Mouse (Mus musculus): ENCODE results near the gene Gm5741. TPM values are rescaled to one million over a fixed set of nuclear protein-coding genes. Genes with fewer than 3 reads are reported as not detected.

Gm5741 gene
- polyA plus RNA-seq, 1 experiment = 1.4 TPM

- no peak overlapping the region for H3K27ac ChIP-seq (ENCODE audit: insufficient read depth, low read depth, low read length)
- no peak overlapping the region for H3K4me3 ChIP-seq (ENCODE audit: low read depth, low read length)
- 18% methylated on average over 2 of the region's 2 CpGs for WGBS
- H3K36me3 ChIP-seq (ENCODE audit: control insufficient read depth, insufficient read depth, low read length) = peaks cover 3% of the 10 kb centered on the region; the same call in 1 of the 2 replicates
- H3K27me3 ChIP-seq (ENCODE audit: control insufficient read depth, insufficient read depth, low read length) = no peaks in the 10 kb centered on the region
- peaks cover 13% of the 10 kb centered on the region for H3K4me1 ChIP-seq (ENCODE audit: control insufficient read depth, insufficient read depth, insufficient read length, low read length)
- TF ChIP-seq CTCF (IDR thresholded peaks at IDR 0.05; ENCODE audit: extremely low read depth, insufficient read length, insufficient replicate concordance, low read depth, low read length) = no peak
- no peak for TF ChIP-seq POLR2A (IDR thresholded peaks at IDR 0.05; ENCODE audit: low read depth, low read length)
These were observed 2.6 kb downstream of the Gm5741 start for GRCm38 (mm10) chr8:85065213-85065612.

GRCm38 (mm10) chr8:85062603-85063002 lies 5.2 kb downstream of the Gm5741 start:
- TF ChIP-seq POLR2A (IDR thresholded peaks at IDR 0.05; ENCODE audit: low read depth, low read length) (no peak), CTCF (IDR thresholded peaks at IDR 0.05; ENCODE audit: extremely low read depth, insufficient read length, insufficient replicate concordance, low read depth, low read length) (no peak)
- 95% methylated on average over 4 of the region's 4 CpGs for WGBS

GRCm38 (mm10) chr8:85059879-85060616 lies 7.7 kb downstream of the Gm5741 start, which contains the start of gene Fbxw9:
Gene Fbxw9 (plus strand): TSS chr8:85060055.
- peaks cover 10% of the 10 kb centered on the region for H3K4me1 ChIP-seq (ENCODE audit: control insufficient read depth, insufficient read depth, insufficient read length, low read length)
- TF ChIP-seq CTCF (IDR thresholded peaks at IDR 0.05; ENCODE audit: extremely low read depth, insufficient read length, insufficient replicate concordance, low read depth, low read length) (no peak), POLR2A (IDR thresholded peaks at IDR 0.05; ENCODE audit: low read depth, low read length) (no peak)
- H3K27me3 ChIP-seq (ENCODE audit: control insufficient read depth, insufficient read depth, low read length) = no peaks in the 10 kb centered on the region
- WGBS = under 1% methylated on average over 53 of the region's 53 CpGs
- H3K4me3 ChIP-seq (ENCODE audit: low read depth, low read length) = peak within 1 kb of the TSS; percentile 97
- H3K36me3 ChIP-seq (ENCODE audit: control insufficient read depth, insufficient read depth, low read length) = peaks cover 16% of the 10 kb centered on the region
- H3K27ac ChIP-seq (ENCODE audit: insufficient read depth, low read depth, low read length) = peak within 1 kb of the TSS; percentile 8; the same call in 1 of the 2 replicates

More at GRCm38 (mm10) chr8:85062603-85063002, 5.2 kb downstream of the Gm5741 start:
- Histone ChIP-seq H3K27me3 (ENCODE audit: control insufficient read depth, insufficient read depth, low read length) (no peaks in the 10 kb centered on the region), H3K4me1 (ENCODE audit: control insufficient read depth, insufficient read depth, insufficient read length, low read length) (peaks cover 13% of the 10 kb centered on the region), H3K36me3 (ENCODE audit: control insufficient read depth, insufficient read depth, low read length) (0 out of 2 replicates have a peak, but pooled peaks cover 3% of the 10 kb centered on the region), H3K4me3 (ENCODE audit: low read depth, low read length) (no peak overlapping the region), H3K27ac (ENCODE audit: insufficient read depth, low read depth, low read length) (no peak overlapping the region)

- no peak for TF ChIP-seq CTCF (IDR thresholded peaks at IDR 0.05; ENCODE audit: extremely low read depth, insufficient read length, insufficient replicate concordance, low read depth, low read length)
- no peak for TF ChIP-seq POLR2A (IDR thresholded peaks at IDR 0.05; ENCODE audit: low read depth, low read length)
- peaks cover 43% of the 10 kb centered on the region for H3K36me3 ChIP-seq (ENCODE audit: control insufficient read depth, insufficient read depth, low read length)
- H3K4me3 ChIP-seq (ENCODE audit: low read depth, low read length) = no peak overlapping the region
- no peaks in the 10 kb centered on the region for H3K27me3 ChIP-seq (ENCODE audit: control insufficient read depth, insufficient read depth, low read length)
- H3K4me1 ChIP-seq (ENCODE audit: control insufficient read depth, insufficient read depth, insufficient read length, low read length) = peaks cover 7% of the 10 kb centered on the region
- 68% methylated on average over 7 of the region's 7 CpGs for WGBS
- H3K27ac ChIP-seq (ENCODE audit: insufficient read depth, low read depth, low read length) = no peak overlapping the region
These were observed 10.4 kb downstream of the Gm5741 start for GRCm38 (mm10) chr8:85057367-85057766.

GRCm38 (mm10) chr8:85043619-85044018 lies 24.2 kb downstream of the Gm5741 start:
- TF ChIP-seq CTCF (IDR thresholded peaks at IDR 0.05; ENCODE audit: extremely low read depth, insufficient read length, insufficient replicate concordance, low read depth, low read length) (no peak), POLR2A (IDR thresholded peaks at IDR 0.05; ENCODE audit: low read depth, low read length) (no peak)
- no peaks in the 10 kb centered on the region for H3K27me3 ChIP-seq (ENCODE audit: control insufficient read depth, insufficient read depth, low read length)
- 0 out of 2 replicates have a peak, but pooled peaks cover under 1% of the 10 kb centered on the region for H3K4me1 ChIP-seq (ENCODE audit: control insufficient read depth, insufficient read depth, insufficient read length, low read length)
- no peak overlapping the region for H3K4me3 ChIP-seq (ENCODE audit: low read depth, low read length)
- WGBS = 87% methylated on average over 6 of the region's 6 CpGs
- H3K36me3 ChIP-seq (ENCODE audit: control insufficient read depth, insufficient read depth, low read length) = peaks cover 56% of the 10 kb centered on the region
- no peak overlapping the region for H3K27ac ChIP-seq (ENCODE audit: insufficient read depth, low read depth, low read length)

GRCm38 (mm10) chr8:85037681-85038531 lies 29.9 kb downstream of the Gm5741 start:
- Histone ChIP-seq H3K4me3 (ENCODE audit: low read depth, low read length) (peak overlapping the region; percentile 93), H3K27me3 (ENCODE audit: control insufficient read depth, insufficient read depth, low read length) (no peaks in the 10 kb centered on the region), H3K27ac (ENCODE audit: insufficient read depth, low read depth, low read length) (peak overlapping the region; percentile 29), H3K4me1 (ENCODE audit: control insufficient read depth, insufficient read depth, insufficient read length, low read length) (peaks cover 6% of the 10 kb centered on the region; the same call in 1 of the 2 replicates), H3K36me3 (ENCODE audit: control insufficient read depth, insufficient read depth, low read length) (peaks cover 11% of the 10 kb centered on the region)
- 1% methylated on average over 56 of the region's 57 CpGs for WGBS
- TF ChIP-seq POLR2A (IDR thresholded peaks at IDR 0.05; ENCODE audit: low read depth, low read length) (no peak), CTCF (IDR thresholded peaks at IDR 0.05; ENCODE audit: extremely low read depth, insufficient read length, insufficient replicate concordance, low read depth, low read length) (no peak)

GRCm38 (mm10) chr8:85037366-85037680 lies 30.5 kb downstream of the Gm5741 start:
- peak overlapping the region; percentile 48; the same call in 1 of the 2 replicates for H3K27ac ChIP-seq (ENCODE audit: insufficient read depth, low read depth, low read length)
- no peaks in the 10 kb centered on the region for H3K27me3 ChIP-seq (ENCODE audit: control insufficient read depth, insufficient read depth, low read length)
- under 1% methylated on average over 14 of the region's 14 CpGs for WGBS
- H3K36me3 ChIP-seq (ENCODE audit: control insufficient read depth, insufficient read depth, low read length) = peaks cover 12% of the 10 kb centered on the region
- peak overlapping the region; percentile 93 for H3K4me3 ChIP-seq (ENCODE audit: low read depth, low read length)
- H3K4me1 ChIP-seq (ENCODE audit: control insufficient read depth, insufficient read depth, insufficient read length, low read length) = peaks cover 6% of the 10 kb centered on the region; the same call in 1 of the 2 replicates
- TF ChIP-seq CTCF (IDR thresholded peaks at IDR 0.05; ENCODE audit: extremely low read depth, insufficient read length, insufficient replicate concordance, low read depth, low read length) (no peak), POLR2A (IDR thresholded peaks at IDR 0.05; ENCODE audit: low read depth, low read length) (no peak)

Data from small intestine, adult 2 months (tissue).